Mouse (Mus musculus): ENCODE measurements at regions not wholly inside any gene's neighbourhood (a gene's known extent, or its start where the extent isn't known, plus 50 kb on each side); places are given as distances from the start of the nearest gene placed in this dataset.
A peak's percentile ranks its signal among the peaks of the same experiment; 100 is the strongest.

GRCm38 (mm10) chr13:34465862-34466430 lies 121.0 kb upstream of the Slc22a23 start:
- Histone ChIP-seq H3K36me3 (ENCODE audit: insufficient read depth, low read length) (no peaks in the 10 kb centered on the region), H3K27me3 (replicated peaks; ENCODE audit: insufficient read depth, low read length) (no peaks in the 10 kb centered on the region), H3K27ac (ENCODE audit: low read length) (no peak overlapping the region), H3K4me2 (replicated peaks; ENCODE audit: low read depth, low read length) (no peak overlapping the region), H3K9me3 (ENCODE audit: low read length) (no peaks in the 10 kb centered on the region), H3K9ac (replicated peaks; ENCODE audit: low read depth) (no peak overlapping the region), H3K4me1 (ENCODE audit: insufficient read depth, low read depth, low read length) (0 out of 2 replicates have a peak, but pooled peaks cover 7% of the 10 kb centered on the region), H3K4me3 (ENCODE audit: low read depth, low read length) (no peak overlapping the region)
- DNase-seq (ENCODE audit: low spot score) (no peak), ATAC-seq (no peak)
- TF ChIP-seq EP300 (IDR thresholded peaks at IDR 0.05) (no peak), CTCF (IDR thresholded peaks at IDR 0.05) (no peak)

GRCm38 (mm10) chr13:34465456-34465855 lies 120.5 kb upstream of the Slc22a23 start:
- DNase-seq (ENCODE audit: low spot score): no peak
- Histone ChIP-seq H3K27me3 (replicated peaks; ENCODE audit: insufficient read depth, low read length) (no peaks in the 10 kb centered on the region), H3K4me2 (replicated peaks; ENCODE audit: low read depth, low read length) (no peak overlapping the region), H3K4me3 (ENCODE audit: low read depth, low read length) (no peak overlapping the region), H3K4me1 (ENCODE audit: insufficient read depth, low read depth, low read length) (0 out of 2 replicates have a peak, but pooled peaks cover 7% of the 10 kb centered on the region), H3K27ac (ENCODE audit: low read length) (no peak overlapping the region), H3K9me3 (ENCODE audit: low read length) (no peaks in the 10 kb centered on the region), H3K36me3 (ENCODE audit: insufficient read depth, low read length) (no peaks in the 10 kb centered on the region), H3K9ac (replicated peaks; ENCODE audit: low read depth) (no peak overlapping the region)
- WGBS: 64% methylated on average over 5 of the region's 5 CpGs
- no peak for ATAC-seq
- TF ChIP-seq EP300 (IDR thresholded peaks at IDR 0.05) (no peak), CTCF (IDR thresholded peaks at IDR 0.05) (no peak)

- ATAC-seq (no peak), DNase-seq (ENCODE audit: low spot score) (no peak)
- no peak overlapping the region for H3K4me3 ChIP-seq (ENCODE audit: low read depth, low read length)
- 0 out of 2 replicates have a peak, but pooled peaks cover 7% of the 10 kb centered on the region for H3K4me1 ChIP-seq (ENCODE audit: insufficient read depth, low read depth, low read length)
- WGBS: 77% methylated on average over 4 of the region's 4 CpGs
- no peak overlapping the region for H3K27ac ChIP-seq (ENCODE audit: low read length)
- no peaks in the 10 kb centered on the region for H3K9me3 ChIP-seq (ENCODE audit: low read length)
- no peaks in the 10 kb centered on the region for H3K36me3 ChIP-seq (ENCODE audit: insufficient read depth, low read length)
- H3K27me3 ChIP-seq (replicated peaks; ENCODE audit: insufficient read depth, low read length): no peaks in the 10 kb centered on the region
- H3K9ac ChIP-seq (replicated peaks; ENCODE audit: low read depth): no peak overlapping the region
- no peak overlapping the region for H3K4me2 ChIP-seq (replicated peaks; ENCODE audit: low read depth, low read length)
- TF ChIP-seq CTCF (IDR thresholded peaks at IDR 0.05) (no peak), EP300 (IDR thresholded peaks at IDR 0.05) (no peak)
Measured at GRCm38 (mm10) chr13:34464221-34464620, 119.2 kb upstream of the Slc22a23 start.

GRCm38 (mm10) chr13:34462808-34463511 lies 118.0 kb upstream of the Slc22a23 start:
- peak; percentile 27 for DNase-seq (ENCODE audit: low spot score)
- no peak overlapping the region for H3K4me3 ChIP-seq (ENCODE audit: low read depth, low read length)
- H3K4me2 ChIP-seq (replicated peaks; ENCODE audit: low read depth, low read length): no peak overlapping the region
- no peaks in the 10 kb centered on the region for H3K36me3 ChIP-seq (ENCODE audit: insufficient read depth, low read length)
- ATAC-seq: no peak
- 0 out of 2 replicates have a peak, but pooled peaks cover 7% of the 10 kb centered on the region for H3K4me1 ChIP-seq (ENCODE audit: insufficient read depth, low read depth, low read length)
- no peak overlapping the region for H3K9ac ChIP-seq (replicated peaks; ENCODE audit: low read depth)
- H3K27ac ChIP-seq (ENCODE audit: low read length): no peak overlapping the region
- 26% methylated on average over 2 of the region's 2 CpGs for WGBS
- H3K9me3 ChIP-seq (ENCODE audit: low read length): no peaks in the 10 kb centered on the region
- TF ChIP-seq CTCF (IDR thresholded peaks at IDR 0.05) (no peak), EP300 (IDR thresholded peaks at IDR 0.05) (no peak)
- H3K27me3 ChIP-seq (replicated peaks; ENCODE audit: insufficient read depth, low read length): no peaks in the 10 kb centered on the region

- H3K27me3 ChIP-seq (replicated peaks; ENCODE audit: insufficient read depth, low read length): no peaks in the 10 kb centered on the region
- no peak overlapping the region for H3K4me2 ChIP-seq (replicated peaks; ENCODE audit: low read depth, low read length)
- DNase-seq (ENCODE audit: low spot score): no peak
- H3K36me3 ChIP-seq (ENCODE audit: insufficient read depth, low read length): no peaks in the 10 kb centered on the region
- H3K27ac ChIP-seq (ENCODE audit: low read length): no peak overlapping the region
- no peak overlapping the region for H3K9ac ChIP-seq (replicated peaks; ENCODE audit: low read depth)
- H3K4me1 ChIP-seq (ENCODE audit: insufficient read depth, low read depth, low read length): 0 out of 2 replicates have a peak, but pooled peaks cover 7% of the 10 kb centered on the region
- WGBS: 76% methylated on average over 6 of the region's 6 CpGs
- no peak overlapping the region for H3K4me3 ChIP-seq (ENCODE audit: low read depth, low read length)
- no peak for ATAC-seq
- H3K9me3 ChIP-seq (ENCODE audit: low read length): no peaks in the 10 kb centered on the region
- TF ChIP-seq EP300 (IDR thresholded peaks at IDR 0.05) (no peak), CTCF (IDR thresholded peaks at IDR 0.05) (no peak)
Measured at GRCm38 (mm10) chr13:34462206-34462807, 117.3 kb upstream of the Slc22a23 start.

- ATAC-seq: peak; percentile 75
Measured at GRCm38 (mm10) chr13:34460969-34461368, 116.0 kb upstream of the Slc22a23 start.

More at GRCm38 (mm10) chr13:34460969-34461368, 116.0 kb upstream of the Slc22a23 start:
- Histone ChIP-seq H3K27ac (ENCODE audit: low read length) (no peak overlapping the region), H3K9me3 (ENCODE audit: low read length) (no peaks in the 10 kb centered on the region), H3K36me3 (ENCODE audit: insufficient read depth, low read length) (no peaks in the 10 kb centered on the region), H3K4me2 (replicated peaks; ENCODE audit: low read depth, low read length) (no peak overlapping the region), H3K9ac (replicated peaks; ENCODE audit: low read depth) (no peak overlapping the region), H3K27me3 (replicated peaks; ENCODE audit: insufficient read depth, low read length) (no peaks in the 10 kb centered on the region), H3K4me3 (ENCODE audit: low read depth, low read length) (no peak overlapping the region), H3K4me1 (ENCODE audit: insufficient read depth, low read depth, low read length) (0 out of 2 replicates have a peak, but pooled peaks cover 7% of the 10 kb centered on the region)
- no peak for TF ChIP-seq CTCF (IDR thresholded peaks at IDR 0.05)
- TF ChIP-seq EP300 (IDR thresholded peaks at IDR 0.05): peak; percentile 33; the same call in 1 of the 2 replicates
- DNase-seq (ENCODE audit: low spot score): peak; percentile 19
- 27% methylated on average over 4 of the region's 4 CpGs for WGBS

Measured in lung, postnatal 0 days (tissue).